Mouse (Mus musculus) limb, embryonic 12.5 days (tissue): Measurements from ENCODE around the gene Cd300a. TPM values are rescaled to one million over a fixed set of nuclear protein-coding genes. Genes with fewer than 3 reads are reported as not detected.
A peak's percentile ranks its signal among the peaks of the same experiment; 100 is the strongest.

Experiments
- ATAC-seq: fragments of 200-750 bp; cut with Nextera tagmentation; 2 replicates; pipeline ENCODE4 v1.8.0; 2017; ENCODE audit warnings: low read depth, moderate TSS enrichment; ENCODE audit not compliant: insufficient number of reproducible peaks, insufficient read depth, low FRiP score, low TSS enrichment
- H3K27ac ChIP-seq: fragments of 300-500 bp; sonication (generic); 2 replicates; pipeline ENCODE4 v1.5.1; 2016; ENCODE audit warnings: mild to moderate bottlenecking, moderate library complexity
- H3K27me3 ChIP-seq: fragments of 300-500 bp; sonication (generic); 2 replicates; pipeline ENCODE4 v1.6.1; 2016; ENCODE audit warnings: mild to moderate bottlenecking, moderate library complexity
- H3K36me3 ChIP-seq: fragments of 300-500 bp; sonication (generic); 2 replicates; pipeline ENCODE4 v1.6.1; 2016; ENCODE audit warnings: mild to moderate bottlenecking, moderate library complexity
- H3K4me1 ChIP-seq: fragments of 300-500 bp; sonication (generic); replicated peaks from 2 replicates; pipeline ENCODE4 v1.6.1; 2016
- H3K4me2 ChIP-seq: fragments of 300-500 bp; sonication (generic); 2 replicates; pipeline ENCODE4 v1.6.1; 2016; ENCODE audit warnings: mild to moderate bottlenecking, moderate library complexity
- H3K4me3 ChIP-seq: fragments of 300-500 bp; sonication (generic); replicated peaks from 2 replicates; pipeline ENCODE4 v1.5.1; 2016; ENCODE audit warnings: mild to moderate bottlenecking
- H3K9ac ChIP-seq: fragments of 300-500 bp; sonication (generic); replicated peaks from 2 replicates; pipeline ENCODE4 v1.6.1; 2016; ENCODE audit warnings: mild to moderate bottlenecking, moderate library complexity
- H3K9me3 ChIP-seq: fragments of 300-500 bp; sonication (generic); 2 replicates; pipeline ENCODE4 v1.6.1; 2016; ENCODE audit warnings: mild to moderate bottlenecking, moderate library complexity
- WGBS: fragments of 180-500 bp; shearing (Covaris S2); methylation state at CpG from one replicate; pipeline ENCODE4 v1.1.7; 2016; 5-methylcytosine and 5-hydroxymethylcytosine counted together
- polyA plus RNA-seq: library from polyadenylated mRNA; unstranded; fragments of >200 nt; fragmentation: Nextera tagmentation; extraction: Ambion mirVana; gene quantifications from 2 replicates; pipeline ENCODE4 v1.2.1, GENCODE M21; 2016

The Cd300a gene
- polyA plus RNA-seq, 1 experiment from 2014 or later = 0.70 TPM

- no peaks in the 10 kb centered on the region for H3K9me3 ChIP-seq
- H3K4me1 ChIP-seq = peaks cover 38% of the 10 kb centered on the region
- ATAC-seq = 0 out of 2 replicates have a peak, but pooled peaks have one; percentile 9
These were observed 37.3 kb upstream of the Cd300a start for GRCm38 (mm10) chr11:114852311-114853173.

DNA sequence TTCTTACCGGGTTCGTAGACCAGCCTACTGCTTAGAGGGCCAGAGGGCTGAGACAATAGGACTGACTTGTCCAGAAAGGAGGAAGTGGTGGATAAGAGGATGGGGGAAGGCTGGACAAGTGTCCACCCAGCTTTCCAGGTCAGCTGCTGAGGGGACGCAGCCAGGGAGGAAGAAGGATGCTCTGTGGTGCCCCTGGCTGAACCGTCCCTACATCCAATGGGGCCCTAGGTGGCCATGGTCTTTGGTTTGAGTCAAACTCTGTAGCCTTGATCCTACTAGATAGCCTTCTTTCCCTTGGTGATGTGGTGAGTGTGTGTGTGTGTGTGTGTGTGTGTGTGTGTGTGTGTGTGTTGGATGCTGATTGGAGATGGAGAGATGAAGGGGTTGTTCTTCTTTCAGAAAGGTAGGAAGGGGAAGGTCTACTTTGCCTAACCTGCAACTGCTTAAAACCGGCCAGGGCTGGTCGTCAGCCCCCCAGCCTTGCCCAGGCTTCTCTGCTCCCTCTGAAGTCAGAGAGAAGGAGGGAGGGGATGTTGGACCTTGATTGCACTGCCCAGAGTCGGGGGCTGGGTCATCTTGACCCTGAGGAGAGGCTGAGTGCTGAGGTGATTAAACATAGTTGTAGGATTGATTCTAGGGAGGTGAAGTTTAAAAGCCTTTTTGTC lies 36.5 kb upstream of the Cd300a start:
- no peak for ATAC-seq
- Histone ChIP-seq H3K36me3 (peaks cover 7% of the 10 kb centered on the region; the same call in 1 of the 2 replicates), H3K27ac (peak overlapping the region; percentile 98), H3K9ac (peak overlapping the region; percentile 94), H3K9me3 (no peaks in the 10 kb centered on the region), H3K27me3 (no peaks in the 10 kb centered on the region), H3K4me2 (peak overlapping the region; percentile 95), H3K4me1 (peaks cover 38% of the 10 kb centered on the region), H3K4me3 (peak overlapping the region; percentile 85)
- 12% methylated on average over 7 of the region's 7 CpGs for WGBS

More at GRCm38 (mm10) chr11:114852311-114853173, 37.3 kb upstream of the Cd300a start:
- H3K9ac ChIP-seq = peak overlapping the region; percentile 94
- peak overlapping the region; percentile 95 for H3K4me2 ChIP-seq
- 0 out of 2 replicates have a peak, but pooled peaks cover 7% of the 10 kb centered on the region for H3K36me3 ChIP-seq
- H3K4me3 ChIP-seq = peak overlapping the region; percentile 85
- WGBS = under 1% methylated on average over 40 of the region's 40 CpGs
- no peaks in the 10 kb centered on the region for H3K27me3 ChIP-seq
- H3K27ac ChIP-seq = peak overlapping the region; percentile 98

GRCm38 (mm10) chr11:114854581-114854980 lies 35.3 kb upstream of the Cd300a start:
- H3K36me3 ChIP-seq = peaks cover 15% of the 10 kb centered on the region; the same call in 1 of the 2 replicates
- 73% methylated on average over 6 of the region's 6 CpGs for WGBS
- no peak overlapping the region for H3K4me3 ChIP-seq
- H3K27ac ChIP-seq = no peak overlapping the region
- no peaks in the 10 kb centered on the region for H3K9me3 ChIP-seq
- H3K27me3 ChIP-seq = no peaks in the 10 kb centered on the region
- no peak overlapping the region for H3K4me2 ChIP-seq
- no peak for ATAC-seq
- H3K9ac ChIP-seq = no peak overlapping the region
- H3K4me1 ChIP-seq = peaks cover 33% of the 10 kb centered on the region

GRCm38 (mm10) chr11:114856125-114856524 lies 33.7 kb upstream of the Cd300a start:
- no peak overlapping the region for H3K27ac ChIP-seq
- H3K36me3 ChIP-seq = peaks cover 15% of the 10 kb centered on the region; the same call in 1 of the 2 replicates

DNA sequence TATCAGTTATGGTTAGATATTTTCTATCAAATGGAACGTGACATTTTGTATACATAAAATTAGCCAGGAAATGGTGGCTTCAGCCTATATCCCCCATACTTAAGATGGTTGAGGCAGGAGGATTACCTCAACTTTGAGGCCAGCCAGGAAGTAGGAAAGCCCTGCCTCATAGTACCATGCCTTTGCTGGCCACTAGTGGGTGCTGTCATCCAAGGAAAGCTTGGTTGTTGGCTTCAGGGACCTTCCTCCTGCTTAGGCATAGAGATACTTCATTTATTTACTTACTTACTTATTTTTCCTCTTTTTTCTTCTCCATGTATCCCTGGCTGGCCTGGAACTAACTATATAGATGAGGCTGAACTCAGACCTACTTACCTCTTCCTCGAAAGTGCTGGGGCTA lies 31.2 kb upstream of the Cd300a start:
- no peaks in the 10 kb centered on the region for H3K9me3 ChIP-seq
- peaks cover 30% of the 10 kb centered on the region for H3K36me3 ChIP-seq
- H3K4me2 ChIP-seq = no peak overlapping the region
- no peak overlapping the region for H3K4me3 ChIP-seq
- no peak for ATAC-seq
- WGBS = 99% methylated on average over 2 of the region's 2 CpGs
- no peak overlapping the region for H3K9ac ChIP-seq
- no peak overlapping the region for H3K27ac ChIP-seq
- H3K4me1 ChIP-seq = peaks cover 13% of the 10 kb centered on the region
- no peaks in the 10 kb centered on the region for H3K27me3 ChIP-seq

More at GRCm38 (mm10) chr11:114856125-114856524, 33.7 kb upstream of the Cd300a start:
- no peaks in the 10 kb centered on the region for H3K9me3 ChIP-seq
- no peak overlapping the region for H3K4me3 ChIP-seq
- H3K4me2 ChIP-seq = no peak overlapping the region
- ATAC-seq = no peak
- 85% methylated on average over 5 of the region's 5 CpGs for WGBS
- H3K9ac ChIP-seq = no peak overlapping the region
- peaks cover 21% of the 10 kb centered on the region for H3K4me1 ChIP-seq
- no peaks in the 10 kb centered on the region for H3K27me3 ChIP-seq

GRCm38 (mm10) chr11:114861057-114861456 lies 28.8 kb upstream of the Cd300a start:
- Histone ChIP-seq H3K36me3 (peaks cover 54% of the 10 kb centered on the region), H3K4me3 (no peak overlapping the region), H3K27ac (no peak overlapping the region), H3K27me3 (no peaks in the 10 kb centered on the region; the same call in 1 of the 2 replicates), H3K4me1 (peaks cover 3% of the 10 kb centered on the region), H3K9me3 (no peaks in the 10 kb centered on the region), H3K4me2 (no peak overlapping the region), H3K9ac (no peak overlapping the region)
- no peak for ATAC-seq
- whole genome bisulfite sequencing = 88% methylated on average over 2 of the region's 2 CpGs

- H3K4me1 ChIP-seq = peaks cover 18% of the 10 kb centered on the region
- H3K27ac ChIP-seq = no peak overlapping the region
- no peak overlapping the region for H3K4me3 ChIP-seq
- no peaks in the 10 kb centered on the region for H3K9me3 ChIP-seq
- no peak overlapping the region for H3K4me2 ChIP-seq
- H3K27me3 ChIP-seq = no peaks in the 10 kb centered on the region; the same call in 1 of the 2 replicates
- WGBS = 88% methylated on average over 3 of the region's 3 CpGs
- no peak for ATAC-seq
- H3K36me3 ChIP-seq = peaks cover 64% of the 10 kb centered on the region
- H3K9ac ChIP-seq = no peak overlapping the region
These were observed 27.2 kb upstream of the Cd300a start for GRCm38 (mm10) chr11:114862687-114863086.

DNA sequence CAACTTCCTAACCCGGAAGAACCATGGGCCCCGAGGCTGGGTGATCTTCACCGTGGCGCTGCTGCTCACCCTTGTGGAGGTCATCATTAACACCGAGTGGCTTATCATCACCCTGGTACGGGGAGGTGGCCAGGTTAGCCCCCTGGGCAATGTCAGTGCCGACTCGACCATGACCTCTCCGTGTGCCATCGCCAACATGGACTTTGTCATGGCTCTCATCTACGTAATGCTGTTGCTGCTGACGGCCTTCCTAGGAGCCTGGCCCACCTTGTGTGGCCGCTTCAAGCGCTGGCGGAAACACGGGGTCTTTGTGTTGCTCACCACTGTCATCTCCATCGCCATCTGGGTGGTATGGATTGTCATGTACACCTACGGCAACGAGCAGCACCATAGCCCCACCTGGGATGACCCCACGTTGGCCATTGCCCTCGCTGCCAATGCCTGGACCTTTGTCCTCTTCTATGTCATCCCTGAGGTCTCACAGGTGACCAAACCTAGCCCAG lies 25.9 kb upstream of the Cd300a start:
- WGBS = 93% methylated on average over 21 of the region's 21 CpGs
- Histone ChIP-seq H3K27me3 (no peaks in the 10 kb centered on the region; the same call in 1 of the 2 replicates), H3K9ac (no peak overlapping the region), H3K4me3 (no peak overlapping the region), H3K9me3 (no peaks in the 10 kb centered on the region), H3K27ac (no peak overlapping the region), H3K4me1 (peaks cover 18% of the 10 kb centered on the region), H3K4me2 (no peak overlapping the region), H3K36me3 (peaks cover 69% of the 10 kb centered on the region)
- ATAC-seq = no peak

- no peak overlapping the region for H3K9ac ChIP-seq
- no peaks in the 10 kb centered on the region for H3K9me3 ChIP-seq
- H3K4me2 ChIP-seq = no peak overlapping the region
- peaks cover 18% of the 10 kb centered on the region for H3K4me1 ChIP-seq
- H3K27me3 ChIP-seq = no peaks in the 10 kb centered on the region; the same call in 1 of the 2 replicates
- no peak for ATAC-seq
- 83% methylated on average over 5 of the region's 5 CpGs for WGBS
- peaks cover 88% of the 10 kb centered on the region for H3K36me3 ChIP-seq
- H3K27ac ChIP-seq = 0 out of 2 replicates have a peak overlapping the region, but pooled peaks have one; percentile 23
- no peak overlapping the region for H3K4me3 ChIP-seq
These were observed 23.8 kb upstream of the Cd300a start for GRCm38 (mm10) chr11:114865999-114866398.

- H3K9me3 ChIP-seq = no peaks in the 10 kb centered on the region
- H3K9ac ChIP-seq = no peak overlapping the region
- no peaks in the 10 kb centered on the region; the same call in 1 of the 2 replicates for H3K27me3 ChIP-seq
- H3K27ac ChIP-seq = no peak overlapping the region
- no peak overlapping the region for H3K4me2 ChIP-seq
- 41% methylated on average over 10 of the region's 10 CpGs for WGBS
- no peak; the same call in 1 of the 2 replicates for ATAC-seq
- peaks cover 18% of the 10 kb centered on the region for H3K4me1 ChIP-seq
- no peak overlapping the region for H3K4me3 ChIP-seq
- H3K36me3 ChIP-seq = peaks cover 96% of the 10 kb centered on the region
These were observed 23.1 kb upstream of the Cd300a start for GRCm38 (mm10) chr11:114866486-114867360.
